Mouse (Mus musculus) cerebellum, postnatal 25 days (tissue): ENCODE results near the gene Gfod1.

Experiments
- DNase-seq, 2 experiments: peaks; one replicate each; pipeline ENCODE4 v3.0.0; 2021; ENCODE audit warnings: mixed read lengths in 2 of 2

Gfod1 gene

GRCm38 (mm10) chr13:43304018-43304431, at the start of gene Gfod1:
Gene Gfod1, minus strand, starts transcription at chr13:43304172.
- peak; percentile 98 for DNase-seq

- peak; percentile 25 to 51 for DNase-seq
Observed at GRCm38 (mm10) chr13:43353356-43353755, 49.4 kb upstream of the Gfod1 start.

- no peak for DNase-seq
Observed at GRCm38 (mm10) chr13:43350489-43351169, 46.7 kb upstream of the Gfod1 start.

- no peak for DNase-seq
Observed at GRCm38 (mm10) chr13:43349376-43349775, 45.4 kb upstream of the Gfod1 start.

GRCm38 (mm10) chr13:43346825-43347224, 42.9 kb upstream of the Gfod1 start:
- no peak for DNase-seq

GRCm38 (mm10) chr13:43338632-43339031, 34.7 kb upstream of the Gfod1 start:
- DNase-seq: no peak

GRCm38 (mm10) chr13:43338001-43338400, 34.0 kb upstream of the Gfod1 start:
- DNase-seq: no peak

- DNase-seq: no peak
Observed at GRCm38 (mm10) chr13:43336425-43337221, 32.7 kb upstream of the Gfod1 start.

- peak in 1 of 2 experiments; percentile 45 for DNase-seq
Observed at GRCm38 (mm10) chr13:43332591-43332990, 28.6 kb upstream of the Gfod1 start.

- no peak for DNase-seq
Observed at GRCm38 (mm10) chr13:43331721-43332444, 27.9 kb upstream of the Gfod1 start.

GRCm38 (mm10) chr13:43325427-43325826, 21.5 kb upstream of the Gfod1 start:
- DNase-seq: no peak

GRCm38 (mm10) chr13:43321492-43321891, 17.5 kb upstream of the Gfod1 start:
- no peak for DNase-seq

GRCm38 (mm10) chr13:43319396-43319795, 15.4 kb upstream of the Gfod1 start:
- no peak for DNase-seq

GRCm38 (mm10) chr13:43317411-43317810, 13.4 kb upstream of the Gfod1 start:
- no peak for DNase-seq

- DNase-seq: peak in 1 of 2 experiments; percentile 20
Observed at GRCm38 (mm10) chr13:43305181-43305924, 1.4 kb upstream of the Gfod1 start.

- DNase-seq: peak; percentile 74 to 77
Observed at GRCm38 (mm10) chr13:43304700-43305099, 728 bp upstream of the Gfod1 start.

GRCm38 (mm10) chr13:43303161-43303965, 609 bp downstream of the Gfod1 start:
- DNase-seq: peak in 1 of 2 experiments; percentile 71

GRCm38 (mm10) chr13:43302651-43303160, 1.3 kb downstream of the Gfod1 start:
- peak in 1 of 2 experiments; percentile 44 for DNase-seq

- peak in 1 of 2 experiments; percentile 24 for DNase-seq
Observed at GRCm38 (mm10) chr13:43302239-43302638, 1.7 kb downstream of the Gfod1 start.

GRCm38 (mm10) chr13:43300906-43301305, 3.1 kb downstream of the Gfod1 start:
- peak in 1 of 2 experiments; percentile 42 for DNase-seq

GRCm38 (mm10) chr13:43300366-43300765, 3.6 kb downstream of the Gfod1 start:
- peak; percentile 27 to 45 for DNase-seq
